Mouse (Mus musculus): ENCODE measurements at regions not wholly inside any gene's neighbourhood (a gene's known extent, or its start where the extent isn't known, plus 50 kb on each side); places are given as distances from the start of the nearest gene placed in this dataset.

DNA sequence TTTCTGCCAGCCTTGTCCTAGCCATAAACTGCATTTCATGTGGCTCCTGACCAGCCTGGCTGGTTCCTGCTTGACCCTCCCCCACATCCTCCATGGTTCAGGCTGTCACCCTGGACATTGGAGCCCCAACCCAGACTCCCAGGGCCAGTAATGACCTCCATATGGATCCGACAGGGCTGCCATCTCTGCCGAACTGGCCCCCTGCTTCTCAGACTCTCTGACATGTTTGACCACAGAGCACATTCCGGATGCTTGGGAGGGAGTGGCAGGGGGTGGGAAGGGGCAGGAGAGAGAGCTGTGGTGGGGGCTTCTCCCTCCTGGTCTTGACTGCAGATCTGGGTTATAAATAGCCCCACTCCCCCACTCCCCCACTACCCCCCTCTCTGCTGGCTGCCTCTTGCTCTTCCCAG is 59.0 kb upstream of the Actrt2 start:
- 39% methylated on average over 3 of the region's 3 CpGs for WGBS
- Histone ChIP-seq H3K27ac (ENCODE audit: control insufficient read depth, insufficient read depth, low read depth, low read length, poor library complexity) (no peak overlapping the region), H3K4me3 (replicated peaks; ENCODE audit: control insufficient read depth, low read depth, low read length) (no peak overlapping the region), H3K4me1 (ENCODE audit: control insufficient read depth, insufficient read depth, low read length) (no peaks in the 10 kb centered on the region)
- TF ChIP-seq CTCF (IDR thresholded peaks at IDR 0.05; ENCODE audit: control insufficient read depth, insufficient read depth, low read length) (no peak), POLR2A (IDR thresholded peaks at IDR 0.05; ENCODE audit: borderline replicate concordance, control insufficient read depth, low read depth, low read length) (no peak)

DNA sequence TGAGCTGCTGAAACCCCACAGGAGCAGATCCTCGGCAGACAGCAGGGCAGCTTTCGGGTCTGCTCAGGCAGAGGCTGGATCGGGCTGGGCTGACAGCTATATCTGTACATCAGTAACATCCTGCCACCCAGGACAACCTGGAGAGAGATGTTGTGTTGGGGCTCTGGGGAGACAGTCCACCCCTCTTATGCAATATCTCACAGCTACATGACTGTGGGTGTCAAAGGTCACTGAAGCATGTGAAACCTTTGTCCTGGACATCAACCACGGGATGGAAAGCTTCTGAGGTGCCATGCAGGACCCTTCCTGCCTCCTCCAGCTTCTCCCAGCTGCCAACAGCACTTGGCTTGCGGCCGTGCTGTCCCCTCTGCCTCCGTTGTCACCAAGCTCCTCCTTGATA is 60.3 kb upstream of the Actrt2 start:
- Histone ChIP-seq H3K27ac (ENCODE audit: control insufficient read depth, insufficient read depth, low read depth, low read length, poor library complexity) (no peak overlapping the region), H3K4me3 (replicated peaks; ENCODE audit: control insufficient read depth, low read depth, low read length) (no peak overlapping the region), H3K4me1 (ENCODE audit: control insufficient read depth, insufficient read depth, low read length) (no peaks in the 10 kb centered on the region)
- WGBS = 79% methylated on average over 7 of the region's 7 CpGs
- TF ChIP-seq CTCF (IDR thresholded peaks at IDR 0.05; ENCODE audit: control insufficient read depth, insufficient read depth, low read length) (no peak), POLR2A (IDR thresholded peaks at IDR 0.05; ENCODE audit: borderline replicate concordance, control insufficient read depth, low read depth, low read length) (no peak)

DNA sequence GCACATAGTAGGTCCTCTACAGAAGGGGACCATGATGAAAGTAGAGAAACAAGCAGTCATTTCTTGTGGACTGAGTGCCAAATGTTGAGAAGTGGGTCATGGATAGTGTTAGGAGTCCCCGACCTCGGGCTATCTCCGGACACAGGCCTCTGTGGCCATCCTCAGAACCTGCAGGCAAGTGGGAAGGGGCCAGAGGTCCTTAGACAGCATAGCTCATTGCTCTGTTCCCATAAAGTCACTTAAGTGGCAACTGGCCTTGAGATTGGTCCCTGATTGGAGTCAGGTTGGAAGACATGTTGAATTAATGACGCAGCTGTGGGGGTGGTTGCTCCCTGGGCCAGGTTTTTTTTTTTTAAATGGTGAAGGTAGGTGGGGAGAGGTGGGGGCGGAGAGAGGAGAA is 63.0 kb upstream of the Actrt2 start:
- H3K4me1 ChIP-seq (ENCODE audit: control insufficient read depth, insufficient read depth, low read length) = no peaks in the 10 kb centered on the region
- H3K27ac ChIP-seq (ENCODE audit: control insufficient read depth, insufficient read depth, low read depth, low read length, poor library complexity) = no peak overlapping the region
- 89% methylated on average over 5 of the region's 5 CpGs for WGBS
- TF ChIP-seq CTCF (IDR thresholded peaks at IDR 0.05; ENCODE audit: control insufficient read depth, insufficient read depth, low read length) = no peak
- no peak for TF ChIP-seq POLR2A (IDR thresholded peaks at IDR 0.05; ENCODE audit: borderline replicate concordance, control insufficient read depth, low read depth, low read length)
- H3K4me3 ChIP-seq (replicated peaks; ENCODE audit: control insufficient read depth, low read depth, low read length) = no peak overlapping the region

DNA sequence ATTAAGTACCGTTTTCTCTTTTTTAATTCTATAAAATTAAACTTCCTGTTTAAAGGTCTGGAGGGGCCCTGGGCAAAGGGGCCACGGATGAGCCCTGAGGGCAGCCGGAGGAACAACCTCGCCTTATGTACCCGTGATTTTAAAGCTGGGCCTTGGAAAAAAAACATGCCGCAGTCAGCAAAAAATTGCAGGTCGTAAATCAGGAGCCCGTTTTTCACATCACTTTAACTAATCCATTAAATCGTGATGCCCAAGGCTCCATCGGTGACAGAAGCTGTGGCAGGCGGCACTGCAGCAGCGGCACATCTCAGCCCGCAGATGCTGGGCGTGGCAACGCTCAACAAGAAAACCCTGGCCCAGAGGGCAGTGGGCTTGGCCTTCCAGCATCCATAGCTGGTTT is 63.7 kb upstream of the Actrt2 start:
- no peak for TF ChIP-seq POLR2A (IDR thresholded peaks at IDR 0.05; ENCODE audit: borderline replicate concordance, control insufficient read depth, low read depth, low read length)
- no peak overlapping the region for H3K4me3 ChIP-seq (replicated peaks; ENCODE audit: control insufficient read depth, low read depth, low read length)
- H3K27ac ChIP-seq (ENCODE audit: control insufficient read depth, insufficient read depth, low read depth, low read length, poor library complexity) = no peak overlapping the region
- no peaks in the 10 kb centered on the region for H3K4me1 ChIP-seq (ENCODE audit: control insufficient read depth, insufficient read depth, low read length)
- WGBS = 65% methylated on average over 15 of the region's 15 CpGs

DNA sequence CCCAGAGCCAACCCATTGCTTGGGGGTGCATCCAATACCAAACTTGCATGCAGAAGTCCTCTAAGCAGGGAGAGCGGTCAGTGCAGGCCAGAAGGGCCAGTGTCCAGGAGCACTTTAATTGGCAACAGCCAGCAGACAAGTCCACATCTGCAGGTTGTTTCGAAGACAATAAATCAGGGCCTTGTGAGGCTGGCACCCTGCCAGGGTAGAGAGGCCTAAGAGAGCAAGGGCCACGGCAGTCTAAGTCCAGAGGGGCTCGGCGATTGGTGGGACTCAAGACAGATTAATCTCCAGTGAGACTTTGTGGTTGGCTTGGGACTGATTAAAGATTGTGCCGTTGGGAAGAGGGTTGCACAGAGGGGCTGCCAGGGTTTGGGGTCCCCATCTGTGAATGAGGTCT is 68.4 kb upstream of the Actrt2 start:
- H3K27ac ChIP-seq (ENCODE audit: control insufficient read depth, insufficient read depth, low read depth, low read length, poor library complexity) = no peak overlapping the region
- WGBS = 75% methylated on average over 6 of the region's 6 CpGs

DNA sequence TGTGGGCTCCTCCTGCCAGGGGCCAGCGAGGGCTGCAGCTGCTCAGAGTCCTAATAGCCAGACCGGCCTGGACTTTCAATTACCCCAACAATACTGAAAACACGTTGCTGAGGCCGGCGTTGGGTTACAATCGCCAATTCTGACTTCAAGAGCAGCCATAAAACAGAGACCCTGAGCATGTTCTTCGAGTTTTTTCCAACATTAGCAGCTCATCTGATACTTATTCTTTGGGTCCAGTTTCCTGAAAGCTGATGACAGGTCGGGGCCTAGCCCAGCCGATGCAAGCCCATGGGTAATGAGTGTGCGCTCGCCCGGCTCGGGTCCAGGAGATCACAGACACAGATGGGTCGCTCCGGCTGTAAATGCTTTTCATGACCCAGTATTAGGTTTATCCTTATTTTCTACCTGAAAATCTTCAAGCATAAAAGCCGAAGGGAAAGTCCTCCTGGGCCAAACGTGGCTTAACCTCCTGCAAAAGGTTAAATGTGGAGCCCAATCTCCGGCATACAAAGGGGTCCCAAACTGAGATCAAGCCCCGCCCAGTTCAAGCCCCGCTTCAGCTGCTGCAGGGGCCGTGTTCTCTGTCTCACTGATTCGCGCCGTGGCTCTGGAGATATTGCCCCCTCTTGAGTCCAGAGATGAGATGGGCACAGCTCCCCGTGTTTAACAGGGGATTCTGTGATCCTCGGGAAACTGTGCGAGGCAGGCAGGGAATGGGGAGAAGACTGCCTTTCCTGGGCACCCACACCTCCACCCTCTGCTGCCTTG is 73.6 kb upstream of the Actrt2 start:
- Histone ChIP-seq H3K27ac (ENCODE audit: control insufficient read depth, insufficient read depth, low read depth, low read length, poor library complexity) (no peak overlapping the region), H3K4me1 (ENCODE audit: control insufficient read depth, insufficient read depth, low read length) (no peaks in the 10 kb centered on the region), H3K4me3 (replicated peaks; ENCODE audit: control insufficient read depth, low read depth, low read length) (no peak overlapping the region)
- WGBS = 63% methylated on average over 27 of the region's 27 CpGs
- TF ChIP-seq POLR2A (IDR thresholded peaks at IDR 0.05; ENCODE audit: borderline replicate concordance, control insufficient read depth, low read depth, low read length) (no peak), CTCF (IDR thresholded peaks at IDR 0.05; ENCODE audit: control insufficient read depth, insufficient read depth, low read length) (no peak)

More for the DNA sequence above, 68.4 kb upstream of the Actrt2 start:
- Histone ChIP-seq H3K4me1 (ENCODE audit: control insufficient read depth, insufficient read depth, low read length) (no peaks in the 10 kb centered on the region), H3K4me3 (replicated peaks; ENCODE audit: control insufficient read depth, low read depth, low read length) (no peak overlapping the region)
- TF ChIP-seq POLR2A (IDR thresholded peaks at IDR 0.05; ENCODE audit: borderline replicate concordance, control insufficient read depth, low read depth, low read length) (no peak), CTCF (IDR thresholded peaks at IDR 0.05; ENCODE audit: control insufficient read depth, insufficient read depth, low read length) (no peak)

DNA sequence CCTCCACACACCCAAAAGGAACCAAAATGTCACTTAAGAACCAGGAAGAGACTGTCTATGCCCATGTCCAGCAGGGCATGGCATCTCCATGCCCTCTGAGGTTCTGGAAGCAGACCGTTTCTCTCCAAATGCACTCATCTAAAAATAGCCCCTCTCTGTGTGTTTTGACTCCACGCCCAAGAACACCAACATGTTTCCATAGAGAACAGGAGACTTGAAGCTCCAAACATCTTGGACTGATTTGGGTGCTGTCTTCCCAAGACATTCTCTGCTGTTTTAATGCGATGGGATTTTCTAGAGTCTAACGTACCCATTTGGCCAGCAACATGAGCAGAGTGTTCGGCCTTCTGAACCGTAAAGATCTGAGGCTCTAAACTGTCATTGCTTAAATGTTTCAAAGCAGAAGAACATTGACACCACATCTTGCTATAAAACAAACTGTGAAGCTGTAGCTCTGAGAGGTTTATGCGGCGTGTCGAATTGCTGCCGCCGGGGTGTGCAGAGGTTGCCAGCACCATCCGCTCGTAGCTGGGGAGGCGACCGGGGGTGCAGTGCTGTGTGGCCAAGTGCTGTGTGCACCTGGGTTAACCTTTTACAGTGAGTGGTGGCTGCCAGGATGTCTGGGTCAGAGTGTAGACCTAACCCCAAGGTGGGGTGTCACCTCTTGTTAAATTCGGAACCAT is 78.8 kb upstream of the Actrt2 start:
- Histone ChIP-seq H3K4me3 (replicated peaks; ENCODE audit: control insufficient read depth, low read depth, low read length) (no peak overlapping the region), H3K27ac (ENCODE audit: control insufficient read depth, insufficient read depth, low read depth, low read length, poor library complexity) (no peak overlapping the region), H3K4me1 (ENCODE audit: control insufficient read depth, insufficient read depth, low read length) (no peaks in the 10 kb centered on the region)
- TF ChIP-seq CTCF (IDR thresholded peaks at IDR 0.05; ENCODE audit: control insufficient read depth, insufficient read depth, low read length) = no peak
- TF ChIP-seq POLR2A (IDR thresholded peaks at IDR 0.05; ENCODE audit: borderline replicate concordance, control insufficient read depth, low read depth, low read length) = no peak
- WGBS = 85% methylated on average over 16 of the region's 16 CpGs

DNA sequence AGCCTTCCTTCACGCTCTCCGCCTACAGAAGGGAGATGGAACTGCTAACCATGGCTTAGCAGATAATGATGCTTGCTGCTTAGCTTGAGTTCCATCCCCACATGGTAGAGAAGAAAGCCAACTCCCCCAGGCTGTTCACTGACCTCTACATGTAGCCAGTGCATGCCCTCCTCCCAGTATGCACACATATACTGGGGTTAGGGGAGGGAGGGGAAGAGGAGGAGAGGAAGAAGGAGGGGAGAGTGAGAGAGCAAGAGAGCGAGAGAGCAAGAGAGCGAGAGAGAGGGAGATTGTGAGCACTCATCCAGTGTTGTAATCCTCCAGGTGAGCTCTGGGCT is 79.3 kb upstream of the Actrt2 start:
- Histone ChIP-seq H3K27ac (ENCODE audit: control insufficient read depth, insufficient read depth, low read depth, low read length, poor library complexity) (no peak overlapping the region), H3K4me3 (replicated peaks; ENCODE audit: control insufficient read depth, low read depth, low read length) (no peak overlapping the region), H3K4me1 (ENCODE audit: control insufficient read depth, insufficient read depth, low read length) (no peaks in the 10 kb centered on the region)
- WGBS = 63% methylated on average over 4 of the region's 4 CpGs
- TF ChIP-seq CTCF (IDR thresholded peaks at IDR 0.05; ENCODE audit: control insufficient read depth, insufficient read depth, low read length) (no peak), POLR2A (IDR thresholded peaks at IDR 0.05; ENCODE audit: borderline replicate concordance, control insufficient read depth, low read depth, low read length) (no peak)
